Mouse (Mus musculus): ENCODE data around the gene Pp2d1. TPM values are rescaled to one million over a fixed set of nuclear protein-coding genes. Genes with fewer than 3 reads are reported as not detected.
A peak's percentile ranks its signal among the peaks of the same experiment; 100 is the strongest.
"Not testable (repeated sequence)": the region's sequence is repeated elsewhere in the genome, so short reads cannot be mapped to it uniquely, and the experiment has no call there.

The Pp2d1 gene
- not detected in 2 replicates for total RNA-seq (2017)

DNA sequence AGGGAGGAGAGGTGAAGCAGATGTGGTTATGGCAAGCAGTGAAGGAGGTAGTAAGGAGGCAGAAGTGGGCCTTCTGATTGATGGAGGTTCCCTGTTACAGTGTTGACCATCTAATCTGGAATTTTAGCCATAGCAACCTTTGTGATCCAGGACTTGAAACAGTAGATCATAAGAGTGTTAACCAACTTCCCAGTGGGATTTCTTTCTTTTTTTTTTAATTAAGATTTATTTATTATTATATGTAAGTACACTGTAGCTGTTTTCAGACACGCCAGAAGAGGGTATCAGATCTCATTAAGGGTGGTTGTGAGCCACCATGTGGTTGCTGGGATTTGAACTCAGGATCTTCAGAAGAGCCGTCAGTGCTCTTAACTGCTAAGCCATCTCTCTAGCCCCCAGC is at the start of gene Pp2d1:
TSS of gene Pp2d1 (minus strand) at position 101 of the 400 bp plus-strand sequence.
- ATAC-seq (replicated peaks; ENCODE audit: low read depth, poor library complexity, severe bottlenecking), result not testable (repeated sequence)

DNA sequence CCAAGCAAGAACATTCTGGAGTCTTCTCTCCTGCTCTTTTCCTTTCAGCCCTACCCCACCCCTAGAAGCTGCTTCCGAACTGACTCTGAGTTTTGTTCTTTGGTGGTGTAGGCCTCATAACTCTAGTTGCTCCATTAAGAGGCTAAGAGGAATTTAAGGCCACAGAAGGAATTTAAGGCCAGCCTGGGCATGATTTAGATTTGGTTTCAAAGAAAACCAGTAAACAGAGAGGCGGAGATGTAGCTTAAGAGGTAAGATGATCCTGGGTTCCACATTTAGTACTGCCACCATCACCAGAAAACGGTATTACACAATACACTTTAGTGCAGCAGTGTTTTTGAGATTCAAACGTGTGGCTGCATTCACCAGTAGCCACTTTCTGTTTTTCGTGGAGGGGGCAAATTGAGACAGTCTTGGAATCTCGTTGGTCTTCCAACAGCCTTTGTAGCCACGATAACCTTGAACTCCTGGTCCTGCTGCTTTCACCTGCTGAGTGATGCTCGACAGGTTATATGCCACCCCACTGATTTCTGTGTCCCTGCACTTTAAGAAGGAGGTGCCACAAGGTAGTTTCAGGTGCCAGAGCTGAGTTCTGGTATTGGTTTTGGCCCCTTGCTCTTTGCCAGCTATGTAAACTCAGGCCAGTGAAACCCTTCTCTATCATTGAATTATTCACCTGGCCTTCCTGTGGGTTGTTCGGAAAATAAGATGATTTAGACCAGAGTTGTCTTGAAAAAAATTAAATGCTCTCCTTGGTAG is 49.0 kb upstream of the Pp2d1 start:
- ATAC-seq (replicated peaks; ENCODE audit: low read depth, poor library complexity, severe bottlenecking), result 0 out of 2 replicates have a peak, but pooled peaks have one; percentile 10

DNA sequence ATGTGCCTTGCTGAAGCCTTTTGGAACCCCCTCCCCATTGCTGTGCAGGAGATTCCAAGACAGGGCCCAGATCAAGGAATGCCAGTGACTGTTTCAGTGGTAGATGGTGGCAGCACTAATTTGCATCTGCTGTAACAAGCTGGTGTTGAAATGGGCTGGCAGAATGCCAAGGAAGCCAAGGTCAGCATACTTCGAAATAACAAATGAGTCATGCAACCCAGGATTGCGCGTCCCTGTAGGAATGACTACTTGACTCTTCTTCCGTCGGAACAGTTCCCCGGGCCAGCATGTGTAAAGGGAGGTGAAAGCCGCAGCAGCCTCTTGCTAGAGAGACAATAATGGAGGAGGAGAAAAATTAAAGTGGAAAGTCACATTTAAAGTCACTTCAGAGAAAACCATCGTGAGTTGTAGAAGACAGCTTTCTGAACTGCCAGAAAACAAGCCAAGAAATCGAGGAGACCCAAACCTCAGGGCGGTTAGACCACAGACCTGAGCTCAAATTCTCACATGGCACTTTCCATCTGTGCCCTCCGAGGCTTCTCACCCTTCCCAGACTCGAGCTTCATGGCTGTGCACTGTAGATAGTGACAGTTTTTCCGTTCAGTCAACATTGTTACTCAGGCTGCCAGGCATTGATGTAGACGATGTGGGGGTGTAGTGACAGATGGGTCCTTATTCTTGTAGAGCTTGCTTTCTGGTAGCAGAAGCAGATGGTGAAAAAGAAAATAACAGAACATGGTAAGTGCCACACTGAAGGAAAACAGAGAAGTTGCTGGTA is 48.0 kb upstream of the Pp2d1 start:
- peak; percentile 91 for ATAC-seq (replicated peaks; ENCODE audit: low read depth, poor library complexity, severe bottlenecking)

DNA sequence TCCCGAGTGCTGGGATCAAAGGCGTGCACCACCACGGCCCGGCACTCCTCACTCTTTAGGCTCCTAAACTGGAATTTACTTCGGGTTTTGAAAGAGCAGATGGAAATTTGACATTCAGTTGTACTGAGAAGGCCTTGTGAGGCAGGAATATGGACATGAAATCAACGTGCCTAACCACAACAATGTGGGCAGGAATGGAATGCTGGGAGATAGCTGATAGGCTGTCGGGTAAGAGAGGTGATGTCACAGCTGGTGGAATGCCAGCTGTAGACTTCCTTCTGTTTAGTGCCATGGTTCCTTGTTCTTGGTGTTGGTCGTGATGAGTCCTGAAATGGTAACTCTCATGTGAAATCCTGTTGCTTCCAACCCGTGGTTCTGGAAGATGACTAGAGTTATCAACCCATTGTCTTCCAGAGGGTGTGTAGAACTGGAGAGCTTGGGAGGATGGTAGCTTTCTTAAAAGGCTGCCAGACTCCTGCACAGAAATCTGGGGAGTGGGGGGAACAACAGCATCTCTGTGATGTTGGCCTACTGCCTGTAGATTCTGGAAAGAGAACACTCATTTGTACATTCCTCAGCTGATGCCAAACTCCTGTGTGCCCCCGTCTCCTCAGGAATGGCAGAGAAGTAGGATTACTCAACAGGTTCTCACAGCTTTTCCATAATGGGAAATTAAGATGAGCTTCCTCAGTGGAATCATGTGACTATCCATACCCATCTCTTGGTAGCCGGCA is 44.8 kb upstream of the Pp2d1 start:
- no peak for ATAC-seq (replicated peaks; ENCODE audit: low read depth, poor library complexity, severe bottlenecking)

GRCm38 (mm10) chr17:53582805-53583204 is 43.6 kb upstream of the Pp2d1 start:
- no peak for ATAC-seq (replicated peaks; ENCODE audit: low read depth, poor library complexity, severe bottlenecking)

- no peak for ATAC-seq (replicated peaks; ENCODE audit: low read depth, poor library complexity, severe bottlenecking)
Measured at GRCm38 (mm10) chr17:53582026-53582585, 42.9 kb upstream of the Pp2d1 start.

- ATAC-seq (replicated peaks; ENCODE audit: low read depth, poor library complexity, severe bottlenecking), result no peak
Measured at GRCm38 (mm10) chr17:53580237-53580636, 41.0 kb upstream of the Pp2d1 start.

DNA sequence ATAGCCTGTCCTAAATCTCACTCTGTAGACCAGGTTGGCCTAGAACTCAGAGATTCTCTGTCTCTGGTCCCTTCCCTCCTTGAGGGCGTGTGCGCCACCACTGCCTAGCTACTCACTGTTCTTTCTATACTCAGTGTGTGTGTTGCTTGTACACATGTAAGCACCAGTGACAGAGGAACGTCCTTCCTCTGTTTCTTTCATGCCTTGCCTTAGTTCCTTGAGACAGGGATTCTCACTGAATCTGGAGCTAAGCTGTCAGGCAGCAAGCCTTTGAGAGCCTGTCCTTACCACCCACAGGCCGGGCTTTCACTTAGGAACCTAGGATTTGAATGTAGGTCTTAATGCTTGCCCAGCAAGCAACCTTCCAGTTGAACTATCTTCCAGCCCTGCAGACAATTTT is 40.4 kb upstream of the Pp2d1 start:
- ATAC-seq (replicated peaks; ENCODE audit: low read depth, poor library complexity, severe bottlenecking), result no peak

DNA sequence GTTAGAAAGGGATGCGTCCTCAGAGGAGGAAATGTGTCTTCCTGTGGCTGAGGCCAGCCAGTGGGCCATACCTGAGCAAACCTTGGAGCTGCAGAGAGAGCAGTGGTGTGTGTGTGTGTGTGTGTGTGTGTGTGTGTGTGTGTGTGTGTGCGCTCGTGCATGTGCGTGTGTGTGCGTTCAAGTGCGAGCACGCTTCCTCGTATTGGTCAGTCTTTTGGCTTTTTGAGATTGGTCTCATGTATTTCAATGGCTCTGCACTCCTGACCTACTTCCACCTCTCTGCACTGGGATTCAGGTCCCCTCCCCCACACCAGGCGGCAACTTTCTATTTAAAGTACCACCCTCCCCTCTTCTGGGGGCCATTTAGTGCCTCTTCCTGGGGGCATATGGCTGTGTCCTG is 39.5 kb upstream of the Pp2d1 start:
- ATAC-seq (replicated peaks; ENCODE audit: low read depth, poor library complexity, severe bottlenecking), result peak; percentile 38

GRCm38 (mm10) chr17:53578249-53578648 is 39.0 kb upstream of the Pp2d1 start:
- no peak for ATAC-seq (replicated peaks; ENCODE audit: low read depth, poor library complexity, severe bottlenecking)

GRCm38 (mm10) chr17:53577754-53578153 is 38.5 kb upstream of the Pp2d1 start:
- no peak for ATAC-seq (replicated peaks; ENCODE audit: low read depth, poor library complexity, severe bottlenecking)

DNA sequence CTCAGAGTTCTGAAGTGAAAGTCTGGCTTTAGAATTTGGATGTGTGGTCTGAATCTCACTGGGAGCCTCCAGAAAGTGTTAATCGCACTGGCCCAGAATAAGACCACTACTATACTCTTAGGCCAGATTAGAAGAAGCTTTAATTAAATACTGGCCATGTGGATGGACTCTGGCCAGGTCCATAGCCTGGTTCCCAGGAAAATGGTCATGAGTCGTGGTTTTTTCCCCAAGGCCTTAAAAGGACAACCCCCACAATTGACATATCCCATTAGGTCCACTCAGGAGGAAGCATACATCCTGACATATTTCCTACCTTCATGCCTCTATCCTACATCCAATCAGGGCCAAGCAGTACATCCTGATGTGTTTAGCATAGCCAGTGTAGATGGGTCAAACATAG is 37.9 kb upstream of the Pp2d1 start:
- no peak for ATAC-seq (replicated peaks; ENCODE audit: low read depth, poor library complexity, severe bottlenecking)

DNA sequence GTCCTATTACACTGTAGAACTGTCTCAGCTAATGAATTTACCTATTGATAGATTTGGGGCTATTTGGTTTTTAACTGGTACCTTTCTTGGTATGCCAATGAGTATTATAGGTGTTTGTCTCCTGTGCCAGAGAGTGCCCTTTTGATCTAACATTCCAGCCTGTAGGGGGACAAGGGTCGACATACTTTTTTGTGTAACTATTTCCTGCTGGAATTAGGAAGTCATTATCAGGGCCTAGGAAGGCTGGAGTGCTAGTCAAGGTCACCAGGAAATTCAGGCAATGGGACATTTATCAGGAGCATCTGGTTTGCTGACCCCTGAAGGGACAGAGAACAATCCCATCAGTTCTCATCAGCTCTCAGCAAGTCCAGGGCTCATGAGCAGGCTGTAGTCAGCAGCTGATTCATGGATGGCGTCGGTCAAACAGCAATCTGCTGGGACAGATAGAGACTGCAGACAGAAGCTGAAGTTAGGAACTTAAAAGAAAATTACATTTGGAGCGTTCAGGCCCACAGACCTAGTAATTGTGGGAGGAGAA is 33.8 kb upstream of the Pp2d1 start:
- ATAC-seq (replicated peaks; ENCODE audit: low read depth, poor library complexity, severe bottlenecking), result no peak

GRCm38 (mm10) chr17:53570932-53571331 is 31.7 kb upstream of the Pp2d1 start:
- not testable (repeated sequence) for ATAC-seq (replicated peaks; ENCODE audit: low read depth, poor library complexity, severe bottlenecking)

DNA sequence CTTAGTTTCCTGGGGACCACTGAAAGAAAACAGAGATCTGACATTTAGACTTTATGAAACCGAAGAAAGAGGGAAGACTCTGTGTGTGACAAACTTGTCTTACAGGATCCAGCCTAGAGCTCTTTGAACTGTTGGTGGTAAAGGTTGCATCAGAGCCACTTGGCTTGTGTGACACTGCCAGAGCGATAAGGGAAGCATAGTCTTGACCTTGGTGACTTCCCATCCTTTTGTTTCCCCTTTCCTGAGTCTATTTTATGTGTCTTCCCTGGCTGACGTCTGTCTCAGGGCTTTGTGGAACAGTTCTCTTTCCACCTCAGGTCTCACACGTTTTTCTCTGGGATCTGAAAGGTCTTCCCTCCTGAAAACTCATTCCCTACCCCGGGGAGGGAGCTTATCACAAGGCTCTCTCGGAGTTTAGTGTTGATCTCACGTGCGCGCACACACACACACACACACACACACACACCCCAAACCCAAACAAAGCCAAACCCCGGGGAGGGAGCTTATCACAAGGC is 31.2 kb upstream of the Pp2d1 start:
- peak; percentile 57 for ATAC-seq (replicated peaks; ENCODE audit: low read depth, poor library complexity, severe bottlenecking)

- peak; percentile 7 for ATAC-seq (replicated peaks; ENCODE audit: low read depth, poor library complexity, severe bottlenecking)
Measured at GRCm38 (mm10) chr17:53569829-53570228, 30.6 kb upstream of the Pp2d1 start.

- no peak for ATAC-seq (replicated peaks; ENCODE audit: low read depth, poor library complexity, severe bottlenecking)
Measured at GRCm38 (mm10) chr17:53568734-53569386, 29.6 kb upstream of the Pp2d1 start.

DNA sequence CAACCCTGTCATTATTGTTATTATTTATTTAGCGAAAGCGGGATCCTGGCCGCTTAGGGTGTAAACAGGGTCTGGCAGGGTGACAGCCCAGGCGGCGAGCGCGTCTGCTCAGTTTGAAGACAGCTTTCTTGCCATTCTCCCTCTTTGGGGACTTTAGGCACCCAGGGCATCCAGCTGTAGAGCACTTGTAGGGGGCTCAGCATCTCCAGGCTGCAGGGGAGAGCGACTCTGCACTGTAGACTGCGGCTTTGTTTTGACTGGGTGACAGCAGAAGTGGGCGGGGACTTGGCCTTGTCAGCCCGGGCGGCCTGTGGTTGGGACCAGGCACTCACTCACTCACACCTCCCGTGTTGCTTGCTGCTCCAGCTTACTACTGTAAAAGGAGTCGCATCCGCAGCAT is 28.9 kb upstream of the Pp2d1 start:
- peak; percentile 71 for ATAC-seq (replicated peaks; ENCODE audit: low read depth, poor library complexity, severe bottlenecking)

DNA sequence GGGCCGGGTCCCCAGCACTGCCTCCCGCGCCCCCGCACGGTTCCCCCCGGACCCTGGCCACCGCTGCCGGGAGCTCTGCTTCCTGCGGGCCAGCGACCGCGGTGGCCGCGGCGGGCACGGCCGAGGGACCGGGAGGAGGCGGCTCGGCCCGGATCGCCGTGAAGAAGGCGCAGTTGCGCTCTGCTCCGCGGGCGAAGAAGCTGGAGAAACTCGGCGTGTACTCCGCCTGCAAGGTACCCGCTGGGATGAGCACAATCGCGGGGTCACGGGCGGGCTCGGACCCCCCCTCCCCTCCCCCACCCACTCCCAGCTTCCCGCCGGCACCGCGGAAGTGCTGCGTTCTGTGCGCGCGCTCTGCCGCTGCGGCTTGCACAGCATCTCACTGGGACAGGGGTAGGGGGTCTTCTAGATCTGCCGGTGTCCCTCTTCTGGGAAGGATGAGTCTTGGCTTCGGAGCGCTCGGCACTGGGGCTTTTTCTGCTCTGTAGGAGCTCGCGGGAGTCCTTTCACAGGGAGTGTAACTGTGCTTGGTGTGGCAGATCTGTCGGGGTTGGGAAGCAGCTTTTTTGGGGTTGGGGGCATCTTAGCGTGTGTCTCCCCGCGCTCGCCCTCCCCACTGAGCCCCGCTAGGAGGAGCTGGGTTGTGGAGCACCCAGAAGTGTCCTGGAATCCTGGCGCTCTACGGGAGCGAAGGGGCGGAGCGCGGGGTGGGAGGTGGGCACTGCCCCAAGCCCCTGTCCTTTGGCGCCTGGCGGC is 28.3 kb upstream of the Pp2d1 start:
- peak; percentile 0; the same call in 1 of the 2 replicates for ATAC-seq (replicated peaks; ENCODE audit: low read depth, poor library complexity, severe bottlenecking)
